Mouse (Mus musculus): ENCODE results near the gene Rgl1. TPM values are rescaled to one million over a fixed set of nuclear protein-coding genes. Genes with fewer than 3 reads are reported as not detected.

Gene Rgl1
- polyA plus RNA-seq, 1 experiment from 2014 or later: 23.0 TPM

- DNase-seq (ENCODE audit: low spot score) (peak; percentile 55), ATAC-seq (ENCODE audit: low FRiP score, low TSS enrichment) (peak; percentile 67; the same call in 1 of the 2 replicates)
- TF ChIP-seq CTCF (IDR thresholded peaks at IDR 0.05; ENCODE audit: low read depth) (no peak), EP300 (optimal IDR thresholded peaks at IDR 0.05) (no peak)
- no peak overlapping the region for H3K9ac ChIP-seq (ENCODE audit: low read length)
- H3K27me3 ChIP-seq (ENCODE audit: control insufficient read depth, insufficient read depth, low read length): no peaks in the 10 kb centered on the region
- H3K9me3 ChIP-seq (ENCODE audit: control insufficient read depth, low read length): no peaks in the 10 kb centered on the region
- no peaks in the 10 kb centered on the region for H3K4me1 ChIP-seq (replicated peaks; ENCODE audit: control insufficient read depth, insufficient read depth)
- 0 out of 2 replicates have a peak overlapping the region, but pooled peaks have one; percentile 2 for H3K27ac ChIP-seq (replicated peaks)
- no peak overlapping the region for H3K4me2 ChIP-seq (replicated peaks; ENCODE audit: low read depth)
- 35% methylated on average over 11 of the region's 11 CpGs for WGBS
- no peaks in the 10 kb centered on the region for H3K36me3 ChIP-seq (ENCODE audit: control insufficient read depth, insufficient read depth, low read length)
- no peak overlapping the region for H3K4me3 ChIP-seq (ENCODE audit: low read depth, low read length)
These were observed 125.8 kb downstream of the Rgl1 start for GRCm38 (mm10) chr1:152640195-152640981.

- H3K9ac ChIP-seq (ENCODE audit: low read length): no peak overlapping the region
- H3K9me3 ChIP-seq (ENCODE audit: control insufficient read depth, low read length): no peaks in the 10 kb centered on the region
- ATAC-seq (ENCODE audit: low FRiP score, low TSS enrichment) (no peak), DNase-seq (ENCODE audit: low spot score) (no peak)
- WGBS: 84% methylated on average over 7 of the region's 7 CpGs
- H3K4me2 ChIP-seq (replicated peaks; ENCODE audit: low read depth): no peak overlapping the region
- no peaks in the 10 kb centered on the region for H3K36me3 ChIP-seq (ENCODE audit: control insufficient read depth, insufficient read depth, low read length)
- no peak overlapping the region for H3K27ac ChIP-seq (replicated peaks)
- no peaks in the 10 kb centered on the region for H3K27me3 ChIP-seq (ENCODE audit: control insufficient read depth, insufficient read depth, low read length)
- no peaks in the 10 kb centered on the region for H3K4me1 ChIP-seq (replicated peaks; ENCODE audit: control insufficient read depth, insufficient read depth)
- no peak overlapping the region for H3K4me3 ChIP-seq (ENCODE audit: low read depth, low read length)
- TF ChIP-seq EP300 (optimal IDR thresholded peaks at IDR 0.05) (no peak), CTCF (IDR thresholded peaks at IDR 0.05; ENCODE audit: low read depth) (no peak)
These were observed 126.8 kb downstream of the Rgl1 start for GRCm38 (mm10) chr1:152639344-152639743.

GRCm38 (mm10) chr1:152634638-152635037, 131.5 kb downstream of the Rgl1 start:
- H3K4me3 ChIP-seq (ENCODE audit: low read depth, low read length): no peak overlapping the region
- no peaks in the 10 kb centered on the region for H3K27me3 ChIP-seq (ENCODE audit: control insufficient read depth, insufficient read depth, low read length)
- no peak overlapping the region for H3K9ac ChIP-seq (ENCODE audit: low read length)
- H3K36me3 ChIP-seq (ENCODE audit: control insufficient read depth, insufficient read depth, low read length): no peaks in the 10 kb centered on the region
- no peaks in the 10 kb centered on the region for H3K9me3 ChIP-seq (ENCODE audit: control insufficient read depth, low read length)
- TF ChIP-seq EP300 (optimal IDR thresholded peaks at IDR 0.05) (no peak), CTCF (IDR thresholded peaks at IDR 0.05; ENCODE audit: low read depth) (no peak)
- no peak for DNase-seq (ENCODE audit: low spot score)
- H3K4me1 ChIP-seq (replicated peaks; ENCODE audit: control insufficient read depth, insufficient read depth): no peaks in the 10 kb centered on the region
- H3K27ac ChIP-seq (replicated peaks): no peak overlapping the region
- 65% methylated on average over 5 of the region's 5 CpGs for WGBS
- ATAC-seq (ENCODE audit: low FRiP score, low TSS enrichment): no peak
- no peak overlapping the region for H3K4me2 ChIP-seq (replicated peaks; ENCODE audit: low read depth)

GRCm38 (mm10) chr1:152629780-152630179, 136.4 kb downstream of the Rgl1 start:
- Histone ChIP-seq H3K36me3 (ENCODE audit: control insufficient read depth, insufficient read depth, low read length) (no peaks in the 10 kb centered on the region), H3K4me3 (ENCODE audit: low read depth, low read length) (no peak overlapping the region), H3K4me2 (replicated peaks; ENCODE audit: low read depth) (no peak overlapping the region), H3K27ac (replicated peaks) (no peak overlapping the region), H3K9me3 (ENCODE audit: control insufficient read depth, low read length) (no peaks in the 10 kb centered on the region), H3K4me1 (replicated peaks; ENCODE audit: control insufficient read depth, insufficient read depth) (no peaks in the 10 kb centered on the region), H3K27me3 (ENCODE audit: control insufficient read depth, insufficient read depth, low read length) (no peaks in the 10 kb centered on the region), H3K9ac (ENCODE audit: low read length) (no peak overlapping the region)
- ATAC-seq (ENCODE audit: low FRiP score, low TSS enrichment) (no peak), DNase-seq (ENCODE audit: low spot score) (no peak)
- TF ChIP-seq CTCF (IDR thresholded peaks at IDR 0.05; ENCODE audit: low read depth) (no peak), EP300 (optimal IDR thresholded peaks at IDR 0.05) (no peak)
- WGBS: 81% methylated on average over 3 of the region's 3 CpGs

- no peaks in the 10 kb centered on the region for H3K4me1 ChIP-seq (replicated peaks; ENCODE audit: control insufficient read depth, insufficient read depth)
- H3K9ac ChIP-seq (ENCODE audit: low read length): peak overlapping the region; percentile 74; the same call in 1 of the 2 replicates
- DNase-seq (ENCODE audit: low spot score) (no peak), ATAC-seq (ENCODE audit: low FRiP score, low TSS enrichment) (no peak)
- H3K4me3 ChIP-seq (ENCODE audit: low read depth, low read length): peak overlapping the region; percentile 68; the same call in 1 of the 2 replicates
- no peak for TF ChIP-seq EP300 (optimal IDR thresholded peaks at IDR 0.05)
- no peak for TF ChIP-seq CTCF (IDR thresholded peaks at IDR 0.05; ENCODE audit: low read depth)
- 0 out of 2 replicates have a peak overlapping the region, but pooled peaks have one; percentile 92 for H3K27ac ChIP-seq (replicated peaks)
- H3K27me3 ChIP-seq (ENCODE audit: control insufficient read depth, insufficient read depth, low read length): no peaks in the 10 kb centered on the region
- H3K4me2 ChIP-seq (replicated peaks; ENCODE audit: low read depth): peak overlapping the region; percentile 77
- no peaks in the 10 kb centered on the region for H3K36me3 ChIP-seq (ENCODE audit: control insufficient read depth, insufficient read depth, low read length)
- H3K9me3 ChIP-seq (ENCODE audit: control insufficient read depth, low read length): no peaks in the 10 kb centered on the region
These were observed 140.5 kb downstream of the Rgl1 start for GRCm38 (mm10) chr1:152625651-152626050.

All from stomach, postnatal 0 days (tissue).